Mouse (Mus musculus): ENCODE results near the gene Lrrc28.

The Lrrc28 gene

GRCm38 (mm10) chr7:67487889-67488411, 157.1 kb downstream of the Lrrc28 start:
- DNase-seq (ENCODE audit: low read depth, low spot score) = no peak

- no peak for DNase-seq (ENCODE audit: low read depth, low spot score)
Observed at GRCm38 (mm10) chr7:67486925-67487760, 157.9 kb downstream of the Lrrc28 start.

- no peak for DNase-seq (ENCODE audit: low read depth, low spot score)
Observed at GRCm38 (mm10) chr7:67486417-67486816, 158.7 kb downstream of the Lrrc28 start.

GRCm38 (mm10) chr7:67483698-67484097, 161.4 kb downstream of the Lrrc28 start:
- DNase-seq (ENCODE audit: low read depth, low spot score) = no peak

GRCm38 (mm10) chr7:67479576-67480413, 165.3 kb downstream of the Lrrc28 start:
- DNase-seq (ENCODE audit: low read depth, low spot score) = no peak

- DNase-seq (ENCODE audit: low read depth, low spot score) = no peak
Observed at GRCm38 (mm10) chr7:67479168-67479567, 165.9 kb downstream of the Lrrc28 start.

GRCm38 (mm10) chr7:67477996-67478395, 167.1 kb downstream of the Lrrc28 start:
- DNase-seq (ENCODE audit: low read depth, low spot score) = peak; percentile 39

GRCm38 (mm10) chr7:67471295-67471694, 173.8 kb downstream of the Lrrc28 start:
- DNase-seq (ENCODE audit: low read depth, low spot score) = no peak

- no peak for DNase-seq (ENCODE audit: low read depth, low spot score)
Observed at GRCm38 (mm10) chr7:67468802-67469408, 176.2 kb downstream of the Lrrc28 start.

GRCm38 (mm10) chr7:67468180-67468579, 176.9 kb downstream of the Lrrc28 start:
- no peak for DNase-seq (ENCODE audit: low read depth, low spot score)

GRCm38 (mm10) chr7:67466322-67466721, 178.7 kb downstream of the Lrrc28 start:
- DNase-seq (ENCODE audit: low read depth, low spot score) = no peak

GRCm38 (mm10) chr7:67464633-67465032, 180.4 kb downstream of the Lrrc28 start:
- no peak for DNase-seq (ENCODE audit: low read depth, low spot score)

- DNase-seq (ENCODE audit: low read depth, low spot score) = no peak
Observed at GRCm38 (mm10) chr7:67463565-67463964, 181.5 kb downstream of the Lrrc28 start.
